Mouse (Mus musculus): ENCODE data around the gene Hoxc12. TPM values are rescaled to one million over a fixed set of nuclear protein-coding genes. Genes with fewer than 3 reads are reported as not detected.

The Hoxc12 gene
- total RNA-seq (2021): under 1 TPM in 1 of 2 experiments, not detected in 1; 0.22 TPM
- long read RNA-seq, experiment 1, partial matches to known transcripts: 0 of 1 reads
- long read RNA-seq, experiment 1, other reads (novel, unspliced or antisense): 0 of 1 reads
- long read RNA-seq, experiment 2: 0 reads

- no peak for DNase-seq
- intact Hi-C loops (cut with DNase I; ENCODE audit: low total_unique reads): loop anchor here (5.0 kb wide), 1 partner anchor 164 kb away; no protein-coding TSS in a partner anchor
Measured at GRCm38 (mm10) chr15:102936279-102936972, at the start of gene Hoxc12. Hoxc12 (plus strand) TSS chr15:102936757.

GRCm38 (mm10) chr15:102895115-102895514 is 41.4 kb upstream of the Hoxc12 start:
- intact Hi-C loops (cut with DNase I; ENCODE audit: low total_unique reads): no loop called here
- no peak for DNase-seq

- intact Hi-C loops (cut with DNase I; ENCODE audit: low total_unique reads): no loop called here
- DNase-seq: no peak
Measured at GRCm38 (mm10) chr15:102904946-102905345, 31.6 kb upstream of the Hoxc12 start.

GRCm38 (mm10) chr15:102909536-102909935 is 27.0 kb upstream of the Hoxc12 start:
- intact Hi-C loops (cut with DNase I; ENCODE audit: low total_unique reads): no loop called here
- DNase-seq: no peak

- intact Hi-C loops (cut with DNase I; ENCODE audit: low total_unique reads): no loop called here
- no peak for DNase-seq
Measured at GRCm38 (mm10) chr15:102910038-102910437, 26.5 kb upstream of the Hoxc12 start.

GRCm38 (mm10) chr15:102910496-102911095 is 26.0 kb upstream of the Hoxc12 start:
- no peak for DNase-seq
- intact Hi-C loops (cut with DNase I; ENCODE audit: low total_unique reads): no loop called here

- DNase-seq: no peak
- intact Hi-C loops (cut with DNase I; ENCODE audit: low total_unique reads): no loop called here
Measured at GRCm38 (mm10) chr15:102913038-102913585, 23.4 kb upstream of the Hoxc12 start.

GRCm38 (mm10) chr15:102917972-102918572 is 18.5 kb upstream of the Hoxc12 start:
- no peak for DNase-seq
- intact Hi-C loops (cut with DNase I; ENCODE audit: low total_unique reads): no loop called here

GRCm38 (mm10) chr15:102918611-102919265 is 17.8 kb upstream of the Hoxc12 start:
- intact Hi-C loops (cut with DNase I; ENCODE audit: low total_unique reads): no loop called here
- DNase-seq: no peak

GRCm38 (mm10) chr15:102919336-102920180 is 17.0 kb upstream of the Hoxc12 start:
- intact Hi-C loops (cut with DNase I; ENCODE audit: low total_unique reads): no loop called here
- DNase-seq: no peak

- intact Hi-C loops (cut with DNase I; ENCODE audit: low total_unique reads): no loop called here
- peak; percentile 77 for DNase-seq
Measured at GRCm38 (mm10) chr15:102920619-102921018, 15.9 kb upstream of the Hoxc12 start.

GRCm38 (mm10) chr15:102921053-102922011 is 15.2 kb upstream of the Hoxc12 start, which contains the start of gene Hoxc13:
Hoxc13 (plus strand) TSS chr15:102921103.
- DNase-seq: no peak
- intact Hi-C loops (cut with DNase I; ENCODE audit: low total_unique reads): no loop called here

GRCm38 (mm10) chr15:102922012-102922362 is 14.6 kb upstream of the Hoxc12 start:
- intact Hi-C loops (cut with DNase I; ENCODE audit: low total_unique reads): no loop called here
- DNase-seq: peak; percentile 54

GRCm38 (mm10) chr15:102922636-102923500 is 13.7 kb upstream of the Hoxc12 start:
- DNase-seq: no peak
- intact Hi-C loops (cut with DNase I; ENCODE audit: low total_unique reads): no loop called here

GRCm38 (mm10) chr15:102927032-102927645 is 9.4 kb upstream of the Hoxc12 start:
- intact Hi-C loops (cut with DNase I; ENCODE audit: low total_unique reads): no loop called here
- no peak for DNase-seq

GRCm38 (mm10) chr15:102931706-102932358 is 4.7 kb upstream of the Hoxc12 start:
- intact Hi-C loops (cut with DNase I; ENCODE audit: low total_unique reads): no loop called here
- DNase-seq: no peak

Measured in gastrocnemius, postnatal 14 days (tissue).